Mouse (Mus musculus) adrenal gland, adult 2 months (tissue): ENCODE measurements at regions not wholly inside any gene's neighbourhood (a gene's known extent, or its start where the extent isn't known, plus 50 kb on each side); places are given as distances from the start of the nearest gene placed in this dataset.

Experiments
- DNase-seq: peaks from one replicate; pipeline ENCODE4 v3.0.0; 2021

- no peak for DNase-seq
Observed at GRCm38 (mm10) chr2:10998798-10999197, 173.1 kb upstream of the Prkcq start.

DNA sequence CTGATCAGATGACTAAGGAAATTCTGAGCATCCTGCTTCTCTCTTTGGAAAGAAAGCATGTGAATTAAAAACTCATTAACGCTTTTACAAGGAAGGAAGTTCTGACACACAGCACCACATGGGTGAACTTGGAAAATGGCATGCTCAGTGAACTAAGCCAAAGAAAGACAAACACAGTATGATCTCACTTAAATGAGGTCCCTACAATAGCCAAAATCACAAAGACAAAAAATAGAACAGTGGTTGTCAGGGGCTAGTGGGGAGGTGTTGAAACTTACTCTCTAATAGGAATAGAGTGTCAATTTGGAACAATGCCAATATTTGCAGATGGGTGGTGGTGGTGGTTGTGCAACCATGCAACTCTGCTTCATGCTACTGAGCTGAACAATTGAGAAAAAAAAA is 172.7 kb upstream of the Prkcq start:
- no peak for DNase-seq

- no peak for DNase-seq
Observed at GRCm38 (mm10) chr2:11005806-11006205, 166.1 kb upstream of the Prkcq start.

DNA sequence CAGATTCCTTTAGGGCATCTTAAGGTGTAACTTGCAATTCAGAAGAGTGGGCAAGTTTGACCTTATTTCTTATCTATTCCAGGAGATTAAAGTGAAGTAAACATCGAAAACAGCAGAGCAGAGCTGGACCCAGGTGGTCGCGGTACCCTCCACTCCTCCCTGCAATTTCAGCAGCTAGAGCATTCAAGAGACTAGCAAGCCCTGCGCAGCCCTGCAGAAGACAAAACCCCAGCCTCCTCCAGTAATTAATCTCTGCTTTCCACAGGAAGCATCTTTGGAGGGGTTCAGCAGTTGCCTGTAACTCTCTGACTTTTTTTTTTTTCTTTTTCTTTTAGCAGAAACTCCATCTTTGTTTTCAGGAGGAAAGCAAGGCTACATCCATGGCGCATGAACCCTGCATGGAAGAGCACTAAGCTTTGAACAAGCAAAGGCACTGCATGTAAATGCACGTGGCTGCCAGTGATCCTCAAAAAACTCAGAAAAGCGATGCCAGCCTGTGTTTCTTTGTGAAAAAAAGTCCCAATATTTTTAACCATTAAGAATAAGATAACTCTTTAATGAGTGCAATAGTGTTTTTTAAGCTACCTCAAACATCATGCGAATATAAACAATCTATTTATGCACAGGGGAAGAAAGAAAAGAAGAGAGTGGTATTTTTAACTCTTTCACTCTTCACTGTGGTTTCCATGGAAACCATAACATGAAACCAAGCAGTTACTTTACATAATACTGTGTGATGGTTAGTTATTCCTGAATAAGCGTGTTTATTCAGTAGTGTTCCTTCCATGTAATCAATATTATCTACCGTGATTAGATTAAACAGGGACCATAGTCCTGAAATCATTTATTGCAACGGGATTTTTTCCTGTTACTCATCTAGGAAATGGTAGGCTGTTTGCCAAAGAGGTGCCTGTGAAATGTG is 160.6 kb upstream of the Prkcq start:
- no peak for DNase-seq

GRCm38 (mm10) chr2:11012312-11012860 is 159.5 kb upstream of the Prkcq start:
- no peak for DNase-seq

DNA sequence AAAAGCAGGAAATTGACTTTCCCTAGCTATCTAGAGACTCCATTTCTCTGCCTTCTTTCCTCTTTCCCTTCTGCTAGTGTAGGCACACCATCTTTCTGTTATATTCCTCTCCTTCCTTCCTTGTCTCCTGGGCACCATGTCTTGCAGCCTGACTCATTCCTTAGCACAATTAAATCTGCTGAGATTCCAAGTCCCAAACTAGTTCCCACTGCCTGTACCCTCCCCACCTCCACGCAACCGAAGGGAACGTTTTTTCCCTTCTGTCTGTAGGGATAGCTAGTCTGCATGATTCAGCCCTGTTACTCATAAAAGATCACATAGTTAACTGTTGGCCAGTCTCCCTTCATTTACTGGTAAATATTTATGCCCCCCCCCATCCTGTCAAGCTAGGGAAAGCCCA is 158.8 kb upstream of the Prkcq start:
- DNase-seq = no peak

GRCm38 (mm10) chr2:11016446-11016845 is 155.5 kb upstream of the Prkcq start:
- DNase-seq = no peak

- DNase-seq = no peak
Observed at GRCm38 (mm10) chr2:11032891-11033290, 139.0 kb upstream of the Prkcq start.

DNA sequence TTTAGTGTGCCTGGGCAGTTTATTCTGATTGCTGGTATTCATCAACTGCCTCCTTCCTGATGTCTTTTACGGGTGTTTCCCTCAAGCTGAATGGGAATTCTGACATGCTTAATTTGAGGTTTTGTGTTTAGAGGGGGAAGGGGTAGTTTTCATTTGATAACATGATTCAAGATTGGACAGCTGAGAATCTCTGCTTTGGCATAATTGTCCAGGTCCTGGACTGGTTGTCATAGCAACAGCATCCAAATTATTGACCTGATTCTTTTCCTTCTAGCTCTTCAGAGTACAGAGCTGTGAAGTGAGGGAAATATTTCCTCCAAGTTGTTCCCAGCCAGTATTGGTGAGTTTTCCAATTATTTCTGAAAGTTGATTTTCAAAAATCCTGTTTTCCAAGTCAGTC is 137.7 kb upstream of the Prkcq start:
- DNase-seq = no peak

DNA sequence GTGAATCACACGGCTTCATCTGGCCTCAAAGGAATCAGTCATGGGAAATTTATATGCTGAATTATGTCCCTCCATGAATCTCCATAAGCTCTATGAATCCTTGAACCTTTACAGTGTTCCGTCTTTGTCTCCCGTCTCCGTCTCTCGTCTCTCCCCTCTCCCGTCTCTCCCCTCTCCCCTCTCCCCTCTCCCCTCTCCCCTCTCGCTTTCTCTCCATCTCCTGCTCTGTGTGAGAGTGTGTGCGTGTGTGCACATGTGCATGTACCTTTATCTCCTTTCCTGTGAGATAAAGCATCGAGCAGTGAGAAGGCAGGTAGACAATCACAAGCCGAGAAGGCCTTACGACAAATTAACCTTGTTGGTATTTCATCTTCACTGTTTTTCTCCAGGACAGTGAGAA is 134.6 kb upstream of the Prkcq start:
- no peak for DNase-seq

- DNase-seq = no peak
Observed at GRCm38 (mm10) chr2:11038440-11038839, 133.5 kb upstream of the Prkcq start.

- no peak for DNase-seq
Observed at GRCm38 (mm10) chr2:11040005-11040404, 131.9 kb upstream of the Prkcq start.

DNA sequence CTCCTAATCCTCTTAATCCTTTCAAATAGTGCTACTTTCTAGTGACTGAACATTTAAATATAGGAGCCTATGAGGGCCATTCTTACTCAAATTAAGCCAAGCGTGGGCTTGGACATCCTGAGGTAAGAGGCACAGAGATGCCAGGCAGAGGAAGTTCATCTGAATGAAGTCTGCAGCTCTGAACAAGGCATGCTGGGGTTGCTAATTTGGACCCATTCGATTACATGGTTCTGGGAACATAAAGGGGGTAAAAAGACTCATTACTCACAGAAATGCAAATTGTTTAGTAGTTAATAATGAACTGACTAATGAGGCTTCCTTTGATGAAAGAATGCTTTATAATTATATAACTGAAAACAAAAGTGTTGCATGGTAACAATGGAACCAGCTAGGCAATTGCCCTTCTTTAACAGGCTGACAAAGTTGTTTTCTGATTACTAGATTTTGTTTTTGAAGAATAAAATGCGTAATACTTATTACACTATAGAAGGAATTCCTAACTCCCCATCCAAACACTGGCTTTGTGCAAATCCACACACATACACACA is 127.1 kb upstream of the Prkcq start:
- DNase-seq = no peak

GRCm38 (mm10) chr2:11051621-11052020 is 120.3 kb upstream of the Prkcq start:
- DNase-seq = no peak

- DNase-seq = peak; percentile 35
Observed at GRCm38 (mm10) chr2:11059731-11060425, 112.0 kb upstream of the Prkcq start.

- DNase-seq = no peak
Observed at GRCm38 (mm10) chr2:11067384-11067783, 104.5 kb upstream of the Prkcq start.

GRCm38 (mm10) chr2:11083536-11083935 is 88.4 kb upstream of the Prkcq start:
- no peak for DNase-seq

DNA sequence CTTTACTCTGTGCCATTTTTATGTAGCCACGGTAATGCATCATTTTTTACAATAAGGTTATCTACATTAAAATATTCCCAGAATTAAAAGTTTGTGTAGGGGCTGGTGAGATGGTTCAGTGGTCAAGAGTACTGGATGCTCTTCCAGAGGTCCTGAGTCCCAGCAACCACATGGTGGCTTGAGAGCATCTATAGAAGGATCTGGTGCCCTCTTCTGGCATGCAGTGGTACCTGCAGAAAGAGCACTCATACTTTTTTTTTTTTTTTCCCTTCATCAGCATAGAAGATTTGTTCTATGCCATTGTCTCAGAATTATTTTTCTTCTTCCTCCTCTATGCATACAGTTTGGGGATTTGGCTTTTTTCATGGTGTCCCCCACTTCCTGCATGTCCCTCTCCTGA is 84.9 kb upstream of the Prkcq start:
- peak; percentile 4 for DNase-seq

GRCm38 (mm10) chr2:11099834-11100622 is 71.9 kb upstream of the Prkcq start:
- DNase-seq = peak; percentile 3

GRCm38 (mm10) chr2:11113191-11113590 is 58.7 kb upstream of the Prkcq start:
- peak; percentile 36 for DNase-seq

GRCm38 (mm10) chr2:11118625-11119024 is 53.3 kb upstream of the Prkcq start:
- DNase-seq = no peak

- DNase-seq = no peak
Observed at GRCm38 (mm10) chr2:11119301-11119700, 52.6 kb upstream of the Prkcq start.
